Mouse (Mus musculus) heart, embryonic 14.5 days (tissue): ENCODE results near the gene Dusp12. TPM values are rescaled to one million over a fixed set of nuclear protein-coding genes. Genes with fewer than 3 reads are reported as not detected.

Experiments used
- ATAC-seq: fragments of 200-750 bp; cut with Nextera tagmentation; 2 replicates; pipeline ENCODE4 v1.8.0; 2017; ENCODE audit warnings: low read depth, moderate TSS enrichment; ENCODE audit not compliant: insufficient number of reproducible peaks, insufficient read depth, low FRiP score
- H3K27ac ChIP-seq, 2 experiments: fragments of 200-500 bp in 1 of 2; fragments of 300-500 bp in 1 of 2; sonication (generic) in 1 of 2; replicated peaks in 1 of 2; 2 replicates each; pipeline ENCODE4 v1.5.1; 2012 to 2014; ENCODE audit warnings: low read depth in 2 of 2, low read length in 2 of 2, control low read depth in 1 of 2, mild to moderate bottlenecking in 1 of 2, mixed read lengths in 1 of 2; ENCODE audit not compliant: control insufficient read depth in 1 of 2, insufficient read depth in 1 of 2
- H3K27me3 ChIP-seq: fragments of 300-500 bp; sonication (generic); 2 replicates; pipeline ENCODE4 v1.6.1; 2014; ENCODE audit warnings: mild to moderate bottlenecking, low read length, control low read depth; ENCODE audit not compliant: control insufficient read depth, insufficient read depth
- H3K36me3 ChIP-seq: fragments of 300-500 bp; sonication (generic); 2 replicates; pipeline ENCODE4 v1.6.1; 2014; ENCODE audit warnings: mild to moderate bottlenecking, control low read depth, low read length, mixed read lengths; ENCODE audit not compliant: control insufficient read depth, insufficient read depth
- H3K4me1 ChIP-seq, 2 experiments: fragments of 200-500 bp in 1 of 2; fragments of 300-500 bp in 1 of 2; sonication (generic) in 1 of 2; 2 replicates each; pipeline ENCODE4 v1.6.1; 2012 to 2014; ENCODE audit warnings: low read length in 2 of 2, control low read depth in 1 of 2, mixed read lengths in 1 of 2; ENCODE audit not compliant: control insufficient read depth in 2 of 2, insufficient read depth in 2 of 2
- H3K4me2 ChIP-seq: fragments of 300-500 bp; sonication (generic); 2 replicates; pipeline ENCODE4 v1.6.1; 2014; ENCODE audit warnings: mild to moderate bottlenecking, low read length
- H3K4me3 ChIP-seq, 2 experiments: fragments of 200-500 bp in 1 of 2; fragments of 300-500 bp in 1 of 2; sonication (generic) in 1 of 2; 2 replicates each; pipeline ENCODE4 v1.5.1; 2012 to 2014; ENCODE audit warnings: low read length in 2 of 2, mild to moderate bottlenecking in 2 of 2, control low read depth in 1 of 2, low read depth in 1 of 2, moderate library complexity in 1 of 2; ENCODE audit not compliant: control insufficient read depth in 1 of 2, insufficient read depth in 1 of 2
- H3K9ac ChIP-seq: fragments of 300-500 bp; sonication (generic); 2 replicates; pipeline ENCODE4 v1.6.1; 2014; ENCODE audit warnings: mild to moderate bottlenecking, low read length
- H3K9me3 ChIP-seq: fragments of 300-500 bp; sonication (generic); 2 replicates; pipeline ENCODE4 v1.6.1; 2016; ENCODE audit warnings: low read length, control low read depth; ENCODE audit not compliant: control insufficient read depth
- WGBS: fragments of 180-500 bp; shearing (Covaris S2); extraction: QIAGEN DNeasy Blood & Tissue Kit; methylation state at CpG from one replicate; pipeline ENCODE4 v1.1.7; 2014; 5-methylcytosine and 5-hydroxymethylcytosine counted together
- polyA plus RNA-seq: library from polyadenylated mRNA; unstranded; fragments of >200 nt; fragmentation: Nextera tagmentation; extraction: Ambion mirVana; gene quantifications from 2 replicates; pipeline ENCODE4 v1.2.1, GENCODE M21; 2014

Dusp12 gene
- polyA plus RNA-seq, 1 experiment from 2014 or later, result 27.5 TPM

- peak overlapping the region; percentile 74 to 79 for H3K27ac ChIP-seq
- H3K36me3 ChIP-seq, result peaks cover 12% of the 10 kb centered on the region
- peak overlapping the region; percentile 37 for H3K4me2 ChIP-seq
- peaks cover 8 to 21% of the 10 kb centered on the region in 2 experiments for H3K4me1 ChIP-seq
- ATAC-seq, result no peak
- H3K27me3 ChIP-seq, result no peaks in the 10 kb centered on the region
- no peak overlapping the region for H3K4me3 ChIP-seq
- H3K9me3 ChIP-seq, result no peaks in the 10 kb centered on the region
- 6% methylated on average over 10 of the region's 10 CpGs for WGBS
- peak overlapping the region; percentile 58 for H3K9ac ChIP-seq
Measured at GRCm38 (mm10) chr1:170845448-170846307, 39.7 kb downstream of the Dusp12 start.

GRCm38 (mm10) chr1:170844380-170844779, 41.0 kb downstream of the Dusp12 start:
- H3K27me3 ChIP-seq, result no peaks in the 10 kb centered on the region
- WGBS, result 68% methylated on average over 8 of the region's 8 CpGs
- no peak overlapping the region for H3K27ac ChIP-seq
- H3K4me1 ChIP-seq, result peaks cover 7 to 17% of the 10 kb centered on the region in 2 experiments
- H3K4me3 ChIP-seq, result no peak overlapping the region
- H3K9me3 ChIP-seq, result no peaks in the 10 kb centered on the region
- ATAC-seq, result no peak
- peaks cover 17% of the 10 kb centered on the region for H3K36me3 ChIP-seq
- H3K9ac ChIP-seq, result no peak overlapping the region
- no peak overlapping the region for H3K4me2 ChIP-seq

- H3K4me1 ChIP-seq, result no peaks in the 10 kb centered on the region; a peak in 1 of 4 replicates
- no peak overlapping the region for H3K27ac ChIP-seq
- H3K36me3 ChIP-seq, result peaks cover 32% of the 10 kb centered on the region
- no peak for ATAC-seq
- no peak overlapping the region for H3K9ac ChIP-seq
- H3K4me3 ChIP-seq, result no peak overlapping the region
- no peak overlapping the region for H3K4me2 ChIP-seq
- no peaks in the 10 kb centered on the region for H3K27me3 ChIP-seq
- H3K9me3 ChIP-seq, result no peaks in the 10 kb centered on the region
Measured at GRCm38 (mm10) chr1:170839685-170840084, 45.7 kb downstream of the Dusp12 start.

- H3K36me3 ChIP-seq, result peaks cover 38% of the 10 kb centered on the region
- no peaks in the 10 kb centered on the region; a peak in 1 of 4 replicates for H3K4me1 ChIP-seq
- no peak for ATAC-seq
- no peak overlapping the region for H3K4me3 ChIP-seq
- no peak overlapping the region for H3K4me2 ChIP-seq
- H3K27ac ChIP-seq, result no peak overlapping the region
- WGBS, result 65% methylated on average over 9 of the region's 9 CpGs
- no peak overlapping the region for H3K9ac ChIP-seq
- H3K27me3 ChIP-seq, result no peaks in the 10 kb centered on the region
- H3K9me3 ChIP-seq, result 0 out of 2 replicates have a peak, but pooled peaks cover 3% of the 10 kb centered on the region
Measured at GRCm38 (mm10) chr1:170834756-170835155, 50.6 kb downstream of the Dusp12 start.

- 90% methylated on average over 1 of the region's 1 CpGs for WGBS
- Histone ChIP-seq H3K9me3 (0 out of 2 replicates have a peak, but pooled peaks cover 3% of the 10 kb centered on the region), H3K27me3 (no peaks in the 10 kb centered on the region)
Measured at GRCm38 (mm10) chr1:170829781-170830180, 55.6 kb downstream of the Dusp12 start.

GRCm38 (mm10) chr1:170829344-170829743, 56.0 kb downstream of the Dusp12 start:
- no peaks in the 10 kb centered on the region for H3K27me3 ChIP-seq
- H3K4me2 ChIP-seq, result no peak overlapping the region
- no peak overlapping the region for H3K4me3 ChIP-seq
- peaks cover 19% of the 10 kb centered on the region for H3K36me3 ChIP-seq
- H3K27ac ChIP-seq, result no peak overlapping the region
- 0 out of 2 replicates have a peak, but pooled peaks cover 3% of the 10 kb centered on the region for H3K9me3 ChIP-seq
- 81% methylated on average over 6 of the region's 6 CpGs for WGBS
- no peaks in the 10 kb centered on the region for H3K4me1 ChIP-seq
- no peak for ATAC-seq
- no peak overlapping the region for H3K9ac ChIP-seq

More at GRCm38 (mm10) chr1:170829781-170830180, 55.6 kb downstream of the Dusp12 start:
- no peak for ATAC-seq
- Histone ChIP-seq H3K27ac (no peak overlapping the region), H3K4me3 (no peak overlapping the region), H3K36me3 (peaks cover 23% of the 10 kb centered on the region), H3K9ac (no peak overlapping the region), H3K4me1 (no peaks in the 10 kb centered on the region; a peak in 1 of 4 replicates), H3K4me2 (no peak overlapping the region)
